In genomic region chr13:114202806-114203570, GRCm38 (mm10) we compare ENCODE assay signal across 20 mouse cellular contexts.
DNase-seq lines count a peak whose midpoint lies in the region; TF ChIP-seq lines count a peak whose summit lies in the region.
"Had no signal": no experiment of that assay in that cellular context is flagged by ENCODE, and none has a peak within 500 bp of the region (broad histone marks: within the 10 kb centered on the region; RNA-seq: fewer than 3 reads in every experiment).

No protein-coding gene starts in this region.

- H3K4me1 ChIP-seq in ES-E14 (ENCODE audit: control insufficient read depth in 2 of 2, insufficient read depth in 2 of 2, low read length in 2 of 2, poor library complexity in 1 of 2), result peaks cover 0 to 2% of the 10 kb centered on the region in 2 experiments; a peak in 1 of 4 replicates
- H3K4me1 ChIP-seq in heart, adult 2 months (ENCODE audit: control insufficient read depth, insufficient read depth, low read length), result no peaks in the 10 kb centered on the region
- H3K4me1 ChIP-seq: hindbrain, embryonic 13.5 days had no signal

- no peak for TF ChIP-seq POLR2A in heart, adult 2 months (IDR thresholded peaks at IDR 0.05; ENCODE audit: insufficient read depth, low read depth, low read length)

- no peak for TF ChIP-seq EP300 in heart, adult 2 months (IDR thresholded peaks at IDR 0.05; ENCODE audit: insufficient read depth, low read depth, low read length)

- H3K4me3 ChIP-seq in ES-E14 (ENCODE audit: insufficient read depth in 1 of 2, low read depth in 1 of 2, low read length in 2 of 2, poor library complexity in 1 of 2, severe bottlenecking in 1 of 2), result peak overlapping the region; percentile 19 to 56; a peak in 3 of 4 replicates
- H3K4me3 ChIP-seq in heart, adult 2 months, result no peak overlapping the region
- H3K4me3 ChIP-seq: forebrain, embryonic 10.5 days; forebrain, embryonic 13.5 days; gastrocnemius, adult 2 months; hindbrain, embryonic 13.5 days; intestine, embryonic 15.5 days had no signal

- no peaks in the 10 kb centered on the region for H3K27me3 ChIP-seq in heart, adult 2 months (ENCODE audit: control insufficient read depth, insufficient read depth, low read length)
- H3K27me3 ChIP-seq: forebrain, embryonic 13.5 days; hindbrain, embryonic 13.5 days; intestine, embryonic 15.5 days had no signal

- TF ChIP-seq CTCF in heart, adult 2 months (IDR thresholded peaks at IDR 0.05), result no peak

- H3K79me2 ChIP-seq in heart, adult 2 months (replicated peaks; ENCODE audit: control insufficient read depth, insufficient read depth, low read length), result no peaks in the 10 kb centered on the region

- H3K9me3 ChIP-seq in ES-E14 (ENCODE audit: control insufficient read depth, insufficient read depth, low read depth, low read length), result no peaks in the 10 kb centered on the region
- H3K9me3 ChIP-seq: forebrain, embryonic 10.5 days; forebrain, embryonic 13.5 days; hindbrain, embryonic 13.5 days; intestine, embryonic 15.5 days had no signal

- H3K9ac ChIP-seq in ES-E14 (ENCODE audit: insufficient read depth, low read depth, low read length, poor library complexity, severe bottlenecking), result no peak overlapping the region
- no peak overlapping the region for H3K9ac ChIP-seq in heart, adult 2 months (ENCODE audit: low read depth, low read length)
- H3K9ac ChIP-seq: forebrain, embryonic 13.5 days; forebrain, postnatal 0 days; hindbrain, embryonic 13.5 days; intestine, embryonic 15.5 days had no signal

- no peak overlapping the region for H3K27ac ChIP-seq in ES-E14 (ENCODE audit: insufficient read depth, low read depth, low read length, poor library complexity, severe bottlenecking)
- H3K27ac ChIP-seq in heart, adult 2 months, result no peak overlapping the region
- H3K27ac ChIP-seq: forebrain, embryonic 10.5 days; forebrain, embryonic 13.5 days; gastrocnemius, adult 2 months; hindbrain, embryonic 13.5 days; intestine, embryonic 15.5 days had no signal

- no peaks in the 10 kb centered on the region for H3K36me3 ChIP-seq in ES-E14 (ENCODE audit: control insufficient read depth, insufficient read depth, low read length, poor library complexity, severe bottlenecking)
- no peaks in the 10 kb centered on the region for H3K36me3 ChIP-seq in heart, adult 2 months (ENCODE audit: control insufficient read depth, insufficient read depth, low read length)
- H3K36me3 ChIP-seq: forebrain, embryonic 10.5 days; hindbrain, embryonic 13.5 days; intestine, embryonic 15.5 days had no signal

- intact Hi-C loops in heart, adult 2 months (cut with DNase I), result no loop called here

- 89% methylated on average over 15 of the region's 15 CpGs for WGBS in heart, adult 2 months

- in situ Hi-C loops in ES-E14 (cut with MboI; ENCODE audit: low sequenced_read_pairs in 2 of 2, unreplicated experiment in 2 of 2), result no loop called here

- DNase-seq in testis, postnatal 14 days (ENCODE audit: low spot score), result peak; percentile 11
- DNase-seq in testis, postnatal 10 days (ENCODE audit: low spot score), result no peak
- peak; percentile 39 for DNase-seq in ES-E14 (ENCODE audit: low read depth, low spot score)
- peak; percentile 26 for DNase-seq in WW6 (ENCODE audit: low read depth, low spot score)
- DNase-seq in adrenal gland, adult 8-10 months, result no peak
- DNase-seq in retina, embryonic 14.5 days (ENCODE audit: low spot score), result no peak
- DNase-seq in heart, adult 2 months, result no peak
- DNase-seq: adrenal gland, postnatal 10 days; adrenal gland, postnatal 36 days; cerebellum, adult 18-20 months; cerebellum, adult 9-10 months; cerebellum, postnatal 14 days; forebrain, postnatal 0 days; gastrocnemius, adult 2 months; gastrocnemius, postnatal 14 days; kidney, adult 18-20 months had no signal

TF ChIP-seq in ES-E14, 5 proteins besides CTCF, POLR2A, EP300 and RAD21:
- no peak for TF ChIP-seq MAFK (IDR thresholded peaks at IDR 0.05; ENCODE audit: insufficient read depth, low read depth, low read length)

Comparison
In these comparisons a context has a peak if more than half of its experiments do, and no peak if none do; other contexts are left out.
1. DNase-seq: peak in testis, postnatal 14 days (single experiment), ES-E14 (single experiment) and WW6 (single experiment); none in testis, postnatal 10 days (single experiment), adrenal gland, adult 8-10 months (single experiment), retina, embryonic 14.5 days (single experiment) and heart, adult 2 months (0 of 2).